Mouse (Mus musculus): ENCODE results near the gene Smyd3.

Gene Smyd3

DNA sequence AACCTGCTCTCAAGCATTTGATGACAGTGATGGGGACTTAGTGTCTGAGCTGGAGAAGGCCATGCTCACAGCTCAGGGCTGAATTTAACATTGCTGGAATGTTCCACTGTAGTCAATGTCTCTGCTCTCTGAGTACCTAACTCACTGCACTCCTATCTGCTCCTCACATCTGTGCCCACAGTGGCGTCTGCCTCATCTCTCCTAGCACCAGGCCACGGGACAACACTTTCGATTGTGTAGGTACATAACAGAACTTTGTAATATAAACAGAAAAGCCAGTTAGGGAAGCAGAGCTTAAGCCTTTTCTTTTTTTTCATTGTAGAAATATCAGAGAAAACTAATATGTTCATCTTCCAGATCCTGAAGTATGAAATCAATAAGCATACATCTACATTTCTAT lies 462.1 kb downstream of the Smyd3 start:
- no peak for DNase-seq

DNA sequence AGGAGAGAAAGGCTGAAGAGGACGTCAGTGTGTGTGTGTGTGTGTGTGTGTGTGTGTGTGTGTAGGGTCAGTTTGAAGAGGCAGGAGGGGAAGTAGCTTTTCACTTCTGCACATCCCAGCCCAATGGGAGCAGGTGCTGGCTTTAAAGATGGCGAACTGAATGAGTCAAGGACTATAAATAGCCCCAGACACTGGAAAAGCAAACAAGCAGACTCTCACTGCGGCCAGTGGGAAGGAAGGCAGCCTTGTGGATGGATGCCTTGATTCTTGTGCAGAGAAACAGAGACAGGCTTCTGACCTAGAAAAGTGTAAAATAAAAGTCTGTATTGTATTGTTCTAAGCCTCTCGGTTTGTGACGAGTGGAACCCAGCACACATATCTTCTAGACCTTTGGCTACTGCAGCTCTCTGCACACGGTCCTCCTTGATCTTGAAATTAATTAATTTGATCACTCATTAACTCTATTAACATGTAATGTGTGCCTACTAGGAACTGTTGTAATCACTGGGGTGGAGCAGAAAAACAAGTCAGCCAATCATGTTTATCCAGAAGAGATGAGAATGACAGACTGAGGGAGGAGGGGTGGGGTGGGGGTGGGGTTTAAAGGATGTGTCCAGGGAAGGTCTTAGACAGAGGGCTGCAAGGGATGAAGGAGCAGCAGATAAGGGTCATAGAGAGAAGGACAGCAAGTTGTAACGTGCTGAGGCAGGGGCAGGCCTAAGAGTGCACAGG lies 463.3 kb downstream of the Smyd3 start:
- DNase-seq, result peak; percentile 41

DNA sequence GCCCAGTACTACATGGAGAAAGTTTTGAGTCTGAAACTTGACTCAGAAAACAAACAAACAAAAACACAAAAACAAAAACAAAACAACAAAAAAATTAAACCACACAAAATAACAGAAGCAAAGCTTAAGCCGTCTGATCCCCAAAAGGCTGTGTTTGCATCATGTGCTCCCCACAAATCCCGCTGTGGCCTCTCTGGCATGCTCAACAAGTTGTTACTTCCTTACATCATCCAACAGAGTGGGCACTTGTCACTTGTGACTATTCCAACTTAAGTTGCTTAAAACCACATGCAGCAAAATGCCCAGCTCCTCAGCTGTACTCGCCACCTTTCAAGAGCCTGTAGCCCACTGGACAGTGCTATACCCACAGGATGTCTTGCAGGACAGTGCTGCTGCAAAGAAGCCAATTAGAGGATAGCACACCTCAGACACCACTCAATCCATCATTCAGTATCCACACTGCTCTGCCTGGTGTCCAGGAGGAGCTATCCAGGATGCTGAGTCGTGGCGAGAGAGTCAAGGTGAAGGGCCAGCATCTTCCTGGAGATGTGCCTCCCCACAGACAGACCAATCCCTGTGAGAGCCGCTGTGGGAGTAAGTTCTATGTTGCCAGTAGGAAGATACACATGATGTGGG lies 465.2 kb downstream of the Smyd3 start:
- no peak for DNase-seq

DNA sequence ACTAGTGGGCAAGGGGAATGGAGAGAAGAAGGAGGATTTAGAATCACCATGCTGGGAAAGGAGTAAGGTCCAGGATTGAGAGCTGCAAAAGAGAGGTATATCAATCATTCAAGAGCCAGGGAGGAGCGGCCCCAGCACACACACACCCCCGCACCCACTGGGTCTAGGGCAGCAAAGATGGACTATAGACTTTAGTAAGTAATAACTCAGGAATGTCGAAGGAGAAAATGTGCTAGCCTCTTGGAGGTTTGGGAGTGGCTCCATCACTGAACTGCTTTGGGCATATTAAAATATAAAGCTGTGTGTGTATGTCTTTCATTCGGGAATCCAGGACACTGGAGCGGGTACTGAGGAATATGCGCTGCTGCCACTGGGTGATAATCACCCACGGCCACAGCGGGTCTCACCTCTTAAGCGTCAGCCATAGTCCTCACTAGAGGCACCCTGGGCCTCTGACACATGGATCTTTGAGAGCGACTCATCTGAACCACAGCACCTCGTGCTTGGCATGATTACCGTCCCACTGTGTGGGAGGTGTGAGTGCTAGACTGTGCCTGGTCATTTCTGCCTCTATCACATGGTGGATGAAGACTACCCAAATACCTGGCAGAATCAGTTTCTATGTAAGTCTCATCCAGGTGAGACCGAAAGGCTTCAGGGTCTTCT lies 469.8 kb downstream of the Smyd3 start:
- no peak for DNase-seq

DNA sequence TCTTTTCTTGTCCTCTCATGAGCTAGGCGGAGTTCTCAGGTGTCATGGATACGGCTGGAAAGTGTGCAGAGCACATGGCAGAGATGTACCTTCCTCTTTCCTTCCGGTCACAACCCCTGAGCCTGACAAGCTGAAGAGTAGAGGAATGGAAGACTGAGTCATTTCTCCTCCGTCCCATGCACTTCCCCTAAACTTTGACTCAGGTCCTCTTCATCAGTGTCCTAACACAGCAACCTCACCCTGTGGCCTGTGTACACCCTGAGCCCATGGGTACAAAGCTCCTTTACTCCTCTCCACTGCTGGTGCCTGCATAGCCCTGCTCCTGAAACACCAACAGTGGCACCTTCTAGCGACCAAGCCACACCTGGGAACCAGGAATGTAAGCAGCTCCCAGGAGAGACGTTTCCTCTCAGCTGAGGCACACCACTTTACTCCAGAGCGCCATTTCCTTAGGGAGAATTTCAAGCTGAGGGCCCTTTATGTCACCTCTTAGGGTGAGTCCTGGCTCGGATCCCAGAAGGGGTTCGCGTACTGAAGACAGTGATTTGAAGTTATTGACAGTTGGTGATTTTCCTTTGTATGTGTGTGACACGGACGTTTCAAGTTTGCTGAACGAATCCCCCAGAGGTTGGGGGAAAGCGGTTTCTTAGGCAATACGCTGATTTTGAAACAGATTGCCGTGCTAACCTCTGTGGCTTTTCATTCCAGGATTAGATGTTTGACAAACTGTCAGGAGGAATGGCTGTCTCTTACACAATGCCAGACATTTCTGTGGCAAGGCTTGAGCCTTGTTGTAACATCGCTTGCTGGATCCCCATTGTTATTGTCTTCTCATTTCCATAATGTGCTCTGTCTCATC lies 471.8 kb downstream of the Smyd3 start:
- DNase-seq, result no peak

DNA sequence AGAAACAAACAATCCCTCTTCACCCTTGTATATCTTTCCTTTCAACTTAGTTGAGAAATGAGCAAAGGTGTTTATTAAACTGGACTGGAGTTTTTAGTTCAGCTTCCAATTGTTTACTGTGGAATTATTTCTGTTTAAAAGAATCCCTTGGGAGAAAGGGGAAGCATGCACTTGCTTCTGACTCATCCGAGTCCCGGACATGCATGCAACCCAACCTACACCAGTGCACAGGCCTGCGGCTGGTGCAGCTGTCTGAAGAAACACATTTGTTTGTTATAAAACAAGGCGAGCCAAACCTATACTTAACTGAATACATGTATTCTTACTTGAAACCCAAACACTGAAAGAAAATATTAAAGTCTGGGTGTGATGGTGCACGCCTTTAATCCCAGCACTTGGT lies 473.7 kb downstream of the Smyd3 start:
- no peak for DNase-seq

DNA sequence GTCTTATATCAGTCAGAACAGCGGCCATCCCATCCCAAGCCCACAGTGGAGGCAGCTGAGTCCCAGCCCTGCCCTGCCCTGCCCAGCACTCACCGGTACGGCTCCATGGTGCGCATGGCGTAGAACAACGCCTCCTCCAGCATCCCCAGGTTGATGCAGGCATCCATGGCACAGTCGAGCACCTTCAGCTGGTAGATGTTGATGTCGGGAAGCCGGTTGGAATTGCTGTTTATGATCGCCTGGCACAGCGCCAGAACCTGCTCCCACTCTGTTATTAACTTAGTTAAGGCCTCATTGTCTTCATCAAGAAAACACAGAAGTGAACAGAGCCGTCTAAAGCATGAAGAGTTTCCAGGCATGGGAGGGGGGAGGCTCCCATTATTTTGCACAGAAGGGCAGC lies 474.2 kb downstream of the Smyd3 start:
- peak; percentile 59 for DNase-seq

DNA sequence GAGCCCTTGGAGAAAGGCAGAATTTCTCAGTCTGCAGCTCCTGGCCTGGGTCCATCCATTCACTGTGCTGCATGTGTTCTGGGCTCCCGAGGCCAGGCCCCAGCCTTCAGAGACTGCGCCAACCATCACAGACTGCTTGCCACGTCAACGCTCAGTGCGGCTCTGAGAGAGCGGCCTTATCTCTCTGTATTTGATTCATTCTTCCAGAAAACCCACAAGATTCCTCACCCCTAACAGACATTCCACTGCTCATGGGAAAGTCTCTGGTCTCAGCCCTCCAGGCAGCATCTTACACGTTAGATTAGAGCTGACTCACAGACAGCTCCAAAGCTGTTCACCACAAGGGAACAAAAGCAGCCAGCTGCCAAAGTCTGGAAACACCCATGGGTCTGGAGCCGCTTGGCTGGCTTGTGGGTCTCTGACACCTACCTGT lies 475.9 kb downstream of the Smyd3 start:
- no peak for DNase-seq

DNA sequence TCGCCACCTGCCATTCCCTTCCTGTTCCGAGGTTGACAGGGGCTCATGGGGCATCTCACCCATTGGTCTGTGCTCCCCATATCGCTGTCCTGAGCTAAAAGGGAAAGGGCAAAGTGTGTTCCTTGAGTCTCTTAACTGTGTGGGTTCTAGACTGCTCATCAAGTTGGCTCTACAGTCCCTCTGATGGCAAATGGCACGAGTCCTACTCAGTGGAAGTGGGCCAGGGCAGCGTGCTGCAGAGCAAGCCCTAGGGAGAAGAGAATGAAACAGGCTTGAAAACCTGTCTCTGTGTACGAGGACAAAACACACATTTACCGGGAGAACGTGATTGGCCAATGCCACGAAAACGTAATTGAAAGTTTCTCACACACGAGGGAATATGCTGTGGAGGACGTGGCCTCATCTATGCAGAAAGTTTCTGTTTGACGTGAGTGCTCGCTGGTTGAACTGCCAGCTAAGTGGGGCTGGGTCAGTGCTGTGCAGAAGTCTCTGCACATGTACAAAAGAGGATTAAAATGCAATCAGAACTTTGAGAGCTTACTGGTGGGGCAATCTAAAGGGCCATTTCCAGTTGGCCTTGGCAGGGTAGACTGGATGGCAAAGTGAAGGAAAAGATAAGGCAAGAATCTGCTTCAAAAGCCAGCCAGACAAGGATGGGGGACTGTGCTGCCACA lies 476.5 kb downstream of the Smyd3 start:
- no peak for DNase-seq

DNA sequence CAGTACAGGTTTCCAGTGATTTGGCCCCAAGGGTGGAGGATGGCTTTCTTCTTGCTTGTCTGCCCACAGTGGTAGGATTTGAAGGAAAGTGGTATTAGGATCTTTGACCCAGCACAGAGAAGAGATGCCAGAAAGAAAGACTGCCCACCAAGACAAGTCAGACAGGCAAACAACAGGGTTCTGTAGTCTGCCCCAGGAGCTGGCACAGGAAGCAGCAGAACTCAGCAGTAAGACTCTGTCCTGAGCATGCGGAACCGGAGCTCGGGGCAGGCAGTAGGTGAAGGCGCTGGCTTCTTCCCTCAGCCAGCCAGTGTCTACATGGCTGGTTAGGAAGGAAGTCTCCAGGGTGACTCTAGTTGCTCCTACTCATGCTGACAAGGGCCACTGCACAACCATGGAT lies 479.0 kb downstream of the Smyd3 start:
- DNase-seq, result no peak

DNA sequence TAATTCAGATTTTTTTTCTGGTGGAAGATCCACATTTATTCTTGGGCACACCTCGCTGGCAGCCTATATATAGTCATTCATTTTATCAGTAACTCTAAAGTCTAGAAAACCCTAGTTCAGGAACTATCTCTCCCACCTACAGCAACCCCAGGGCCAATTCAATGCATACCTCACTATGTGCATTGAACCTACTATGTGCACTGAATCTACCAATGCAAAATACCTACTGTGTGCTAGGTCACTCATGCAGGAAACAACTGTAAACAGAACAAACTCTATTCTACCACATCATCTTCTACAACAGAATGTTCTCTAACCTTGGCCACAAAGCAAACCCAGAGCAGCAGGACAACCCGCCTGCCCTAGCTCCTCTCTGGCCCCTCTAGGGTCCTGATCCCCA lies 484.9 kb downstream of the Smyd3 start:
- DNase-seq, result no peak

DNA sequence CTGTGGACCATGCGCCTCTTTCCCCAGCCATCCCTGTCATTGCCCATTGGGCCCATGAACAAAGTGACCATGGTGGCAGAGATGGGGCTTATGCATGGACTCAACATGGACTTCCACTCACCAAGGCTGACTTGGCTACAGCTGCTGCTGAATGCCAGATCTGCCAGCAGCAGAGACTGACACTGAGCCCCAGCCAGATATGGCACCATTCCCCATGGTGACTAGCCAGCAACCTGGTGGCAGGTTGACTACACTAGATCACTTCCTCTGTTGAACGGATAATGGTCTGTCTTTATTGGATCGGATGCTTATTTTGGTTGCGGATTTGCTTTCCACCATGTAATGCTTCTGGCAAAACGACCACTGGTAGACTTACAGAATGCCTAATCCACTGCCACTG lies 486.3 kb downstream of the Smyd3 start:
- DNase-seq, result no peak

DNA sequence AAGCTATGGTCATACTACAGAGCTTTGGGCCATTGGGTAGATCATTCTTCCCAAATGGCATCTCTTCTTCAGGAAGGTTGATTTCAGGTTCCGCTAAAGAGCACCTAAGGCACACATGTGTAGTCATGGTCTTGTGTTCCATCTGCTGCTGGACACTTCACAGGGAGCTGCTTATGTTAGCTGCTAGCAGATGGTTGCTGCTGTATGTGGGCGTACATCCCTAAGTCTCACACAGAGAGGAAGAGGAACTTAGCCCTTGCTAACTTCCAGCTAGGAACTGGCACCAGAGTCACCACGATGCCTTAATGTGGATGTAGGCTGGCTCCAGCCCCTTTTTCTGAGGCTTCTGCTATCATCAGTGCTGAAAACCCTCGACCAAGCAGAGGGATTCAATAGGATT lies 491.2 kb downstream of the Smyd3 start:
- DNase-seq, result no peak

DNA sequence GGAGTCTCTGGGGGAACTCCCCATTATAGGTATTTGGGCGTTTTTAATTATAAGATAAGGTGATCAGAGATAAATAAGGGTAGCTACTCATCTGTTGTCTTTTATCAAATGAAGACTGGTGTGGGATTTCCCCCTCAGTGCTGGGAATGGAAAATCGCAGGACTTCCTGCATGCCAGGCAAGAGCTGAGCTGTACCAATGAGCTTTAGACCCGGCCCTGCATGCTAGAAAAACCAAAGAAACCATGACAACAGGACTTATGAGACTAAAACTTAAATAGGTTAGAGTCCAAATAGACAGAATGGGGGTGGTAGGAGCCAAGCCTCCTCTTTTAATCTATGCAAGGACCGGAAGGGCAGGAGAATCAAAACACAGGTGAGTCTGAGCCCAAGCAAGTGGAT lies 492.7 kb downstream of the Smyd3 start:
- no peak for DNase-seq

DNA sequence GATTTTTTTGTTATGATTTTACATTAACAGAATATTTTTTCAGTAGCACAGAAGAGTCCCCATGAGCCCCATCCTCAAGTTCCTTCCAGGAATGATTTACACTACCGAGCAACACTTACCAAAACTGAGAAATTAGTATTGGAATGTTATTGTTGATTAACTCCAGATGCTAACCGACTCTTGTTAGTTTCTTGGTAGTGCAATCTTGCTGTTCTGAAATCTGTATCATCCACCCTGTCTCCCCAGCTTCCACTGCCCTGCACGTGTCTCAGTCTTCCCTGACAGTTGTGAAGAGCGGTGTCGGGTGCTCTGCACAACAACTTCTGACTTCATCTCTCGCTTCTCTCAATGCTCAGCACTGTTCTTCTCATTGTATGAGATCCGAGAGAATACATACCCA lies 494.4 kb downstream of the Smyd3 start:
- DNase-seq, result no peak

DNA sequence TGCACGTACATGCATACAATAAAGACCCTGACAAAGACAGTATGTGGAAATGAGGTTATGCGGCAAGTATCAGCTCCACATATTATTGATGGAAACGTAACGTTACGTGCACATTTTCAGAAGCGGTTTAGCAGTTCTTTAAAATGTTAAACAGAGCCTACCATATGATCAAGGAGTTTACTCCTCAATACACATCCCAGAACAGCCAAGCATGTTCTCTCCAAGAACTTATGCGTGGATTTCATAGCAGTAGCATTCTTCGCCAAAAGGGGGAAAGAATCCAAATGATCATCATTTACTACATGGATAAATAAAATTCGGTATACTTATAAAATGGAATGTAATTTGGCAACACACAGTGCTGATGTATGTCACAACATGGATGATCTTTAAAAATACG lies 500.4 kb downstream of the Smyd3 start:
- no peak for DNase-seq

DNA sequence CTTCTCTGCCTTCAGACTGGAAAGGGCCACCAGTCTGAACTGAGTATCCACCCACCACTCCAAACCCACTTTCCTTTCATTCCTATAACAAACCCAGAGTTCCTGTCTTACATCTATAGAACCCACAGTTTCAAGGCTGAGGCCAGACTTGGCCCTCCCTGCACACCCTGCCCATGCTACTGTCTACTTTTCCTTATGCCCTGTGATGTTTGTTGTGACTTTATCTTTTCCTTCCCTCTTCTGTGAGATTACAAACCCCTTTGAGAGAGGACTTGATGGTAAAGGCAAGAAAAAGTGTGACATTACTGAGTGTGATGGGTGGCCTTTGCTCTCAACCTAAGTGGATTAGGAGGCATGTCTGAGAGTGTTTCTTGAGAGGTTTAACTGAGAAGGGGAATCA lies 504.8 kb downstream of the Smyd3 start:
- DNase-seq, result no peak

DNA sequence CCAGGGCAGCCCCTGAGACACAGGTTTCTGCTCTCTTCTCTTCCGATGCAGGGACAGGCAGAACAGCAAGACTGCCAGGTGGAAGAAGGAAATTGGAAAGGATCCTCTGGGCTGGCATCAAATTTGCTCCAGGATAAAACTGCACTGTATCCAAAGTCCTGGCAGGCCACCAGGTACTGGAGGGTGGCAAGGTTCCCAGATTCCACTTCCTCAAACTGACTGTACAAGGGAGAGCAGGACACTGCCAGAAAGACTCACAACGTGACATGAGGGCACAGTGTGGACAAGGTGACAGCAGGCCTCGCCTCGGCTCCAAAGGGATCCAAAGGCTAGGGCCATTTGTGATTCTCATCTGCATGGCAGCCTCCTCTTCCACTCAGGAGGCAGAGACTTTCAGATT lies 505.6 kb downstream of the Smyd3 start:
- no peak for DNase-seq

DNA sequence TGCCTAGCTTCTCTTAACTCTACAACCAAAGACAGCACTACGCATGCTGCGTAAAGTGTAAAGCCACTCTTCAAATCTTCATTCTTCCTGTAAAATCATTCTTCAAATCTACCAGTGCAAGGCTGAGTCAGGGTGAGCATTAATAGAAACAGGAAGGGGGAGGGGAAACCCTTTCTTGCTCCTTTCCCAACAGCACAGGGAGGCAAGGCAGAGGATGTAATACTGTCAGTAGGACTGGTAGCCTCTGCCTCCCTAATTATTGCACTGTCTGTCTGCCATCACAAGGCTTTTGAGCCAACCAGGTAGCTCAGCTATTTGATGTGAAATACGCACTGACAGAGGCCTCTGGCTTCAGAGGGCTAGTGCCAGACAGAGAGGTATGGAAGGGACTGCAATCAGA lies 507.1 kb downstream of the Smyd3 start:
- no peak for DNase-seq

DNA sequence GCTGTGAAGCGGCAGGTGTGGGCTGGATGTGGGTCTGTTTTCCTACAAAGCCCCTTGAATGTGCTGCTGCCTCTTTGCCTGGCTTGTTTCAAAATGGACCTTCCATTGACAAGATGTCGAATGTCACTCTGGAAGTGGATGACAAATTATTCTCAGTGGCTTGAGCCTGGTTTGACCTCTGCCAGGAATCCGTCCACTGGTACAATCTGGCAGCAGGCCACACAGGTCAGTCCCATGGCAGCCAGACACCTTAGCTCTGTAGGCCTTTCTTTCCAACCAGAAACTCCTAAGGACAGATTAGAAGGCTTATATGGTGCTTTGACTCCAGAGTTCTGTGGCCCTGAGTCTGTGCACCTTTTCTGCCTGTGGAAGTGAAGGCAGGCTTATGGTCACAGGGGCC lies 507.9 kb downstream of the Smyd3 start:
- no peak for DNase-seq

DNA sequence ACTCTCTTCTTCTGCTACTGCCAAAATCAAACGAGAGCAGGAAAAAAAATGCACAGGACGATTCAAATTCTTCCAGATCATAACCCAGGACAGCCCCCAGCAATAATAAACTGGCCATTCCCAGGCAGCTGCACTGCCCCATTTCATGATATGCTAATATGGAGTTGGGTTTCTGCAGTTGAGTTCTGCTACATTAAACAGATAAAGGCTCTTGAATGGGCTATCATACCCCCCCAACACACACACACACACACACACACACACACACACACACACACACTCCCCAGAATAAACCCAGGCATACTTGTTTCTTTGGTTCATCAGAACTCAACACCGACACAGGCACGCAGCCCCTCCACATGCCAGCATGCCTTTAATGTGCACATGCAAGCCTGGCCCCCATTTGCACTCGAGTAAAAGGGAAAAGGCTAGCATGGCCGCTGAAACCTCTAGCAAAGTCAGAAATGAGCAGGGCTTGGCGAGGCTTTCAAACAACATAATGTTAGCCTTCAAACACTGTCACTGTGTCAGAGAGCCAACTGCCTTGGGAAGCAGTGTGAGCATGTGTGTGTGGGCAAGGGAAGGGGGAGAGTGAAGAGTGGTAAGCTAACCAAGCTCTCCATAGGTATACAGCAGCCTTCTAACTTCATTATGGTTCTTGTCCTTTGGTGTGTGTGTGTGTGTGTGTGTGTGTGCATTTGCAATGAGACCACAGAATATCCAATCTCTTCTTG lies 513.5 kb downstream of the Smyd3 start:
- no peak for DNase-seq
